Mouse (Mus musculus) liver, adult 2 months (tissue): ENCODE results near the gene Med28.

Source experiments
- CTCF ChIP-seq: fragments of 200-500 bp; IDR thresholded peaks from 2 replicates; pipeline ENCODE4 v1.5.1; 2011; ENCODE audit warnings: low read depth, low read length, control low read depth
- POLR2A ChIP-seq: fragments of 200-500 bp; IDR thresholded peaks from 2 replicates; pipeline ENCODE4 v1.6.1; 2011; ENCODE audit warnings: low read length, control low read depth; ENCODE audit not compliant: insufficient read depth; ENCODE audit errors: extremely low read depth

- TF ChIP-seq CTCF (no peak), POLR2A (no peak)
These were observed 52.8 kb downstream of the Med28 start for GRCm38 (mm10) chr5:45572816-45573215.
